Mouse (Mus musculus): ENCODE measurements around the gene Trpc1.

GRCm38 (mm10) chr9:95747298-95747697 lies 2.9 kb downstream of the Trpc1 start:
- TF ChIP-seq CTCF (IDR thresholded peaks at IDR 0.05; ENCODE audit: control insufficient read depth, insufficient read depth, insufficient read length) (no peak), MAX (IDR thresholded peaks at IDR 0.05) (no peak), MYOD1 (IDR thresholded peaks at IDR 0.05; ENCODE audit: control insufficient read depth, insufficient read length, low read depth) (no peak)
